Mouse (Mus musculus) MEL (cell line): ENCODE measurements at regions not wholly inside any gene's neighbourhood (a gene's known extent, or its start where the extent isn't known, plus 50 kb on each side); places are given as distances from the start of the nearest gene placed in this dataset.

Experiments used
- DNase-seq: peaks from one replicate; pipeline ENCODE4 v3.0.0; 2011; ENCODE audit warnings: low read depth, low spot score
- H3K27ac ChIP-seq: 2 replicates; pipeline ENCODE4 v1.5.1; 2012; ENCODE audit warnings: low read depth, mild to moderate bottlenecking, control low read depth, low read length, moderate library complexity; ENCODE audit not compliant: control insufficient read depth
- H3K27me3 ChIP-seq, 2 experiments: fragments of 150-350 bp in 1 of 2; sonication (generic) in 1 of 2; 2 replicates each; pipeline ENCODE4 v1.6.1; 2012; ENCODE audit warnings: low read length in 2 of 2, mild to moderate bottlenecking in 2 of 2, improper control_type of control experiment in 1 of 2, moderate library complexity in 1 of 2; ENCODE audit not compliant: insufficient read depth in 2 of 2, control insufficient read depth in 1 of 2
- H3K36me3 ChIP-seq, 2 experiments: 2 replicates each; pipeline ENCODE4 v1.6.1; 2012 to 2014; ENCODE audit warnings: low read length in 2 of 2, improper control_type of control experiment in 1 of 2, inconsistent platforms in 1 of 2, mild to moderate bottlenecking in 1 of 2; ENCODE audit not compliant: insufficient read depth in 2 of 2, control insufficient read depth in 1 of 2
- H3K4me1 ChIP-seq, 2 experiments: fragments of 150-350 bp in 1 of 2; sonication (generic) in 1 of 2; 2 replicates each; pipeline ENCODE4 v1.6.1; 2012; ENCODE audit warnings: low read length in 2 of 2, improper control_type of control experiment in 1 of 2, mild to moderate bottlenecking in 1 of 2; ENCODE audit not compliant: insufficient read depth in 2 of 2, control insufficient read depth in 1 of 2
- H3K4me3 ChIP-seq, 2 experiments: fragments of 150-350 bp in 1 of 2; sonication (generic) in 1 of 2; 2 replicates each; pipeline ENCODE4 v1.5.1; 2012; ENCODE audit warnings: low read depth in 2 of 2, low read length in 2 of 2, mild to moderate bottlenecking in 2 of 2, moderate library complexity in 2 of 2, control low read depth in 1 of 2, improper control_type of control experiment in 1 of 2; ENCODE audit not compliant: control insufficient read depth in 1 of 2, insufficient read depth in 1 of 2
- H3K79me2 ChIP-seq: 2 replicates; pipeline ENCODE4 v1.6.1; 2012; ENCODE audit warnings: mild to moderate bottlenecking, low read length, moderate library complexity; ENCODE audit not compliant: control insufficient read depth, poor library complexity, insufficient read depth
- H3K9ac ChIP-seq: 2 replicates; pipeline ENCODE4 v1.6.1; 2012; ENCODE audit warnings: low read depth, mild to moderate bottlenecking, control low read depth, low read length, moderate library complexity; ENCODE audit not compliant: control insufficient read depth, poor library complexity, severe bottlenecking
- H3K9me3 ChIP-seq: fragments of 150-350 bp; sonication (generic); replicated peaks from 2 replicates; pipeline ENCODE4 v1.6.1; 2012; ENCODE audit warnings: mild to moderate bottlenecking, low read length, improper control_type of control experiment, moderate library complexity; ENCODE audit not compliant: insufficient read depth
- BHLHE40 ChIP-seq: IDR thresholded peaks from 2 replicates; pipeline ENCODE4 v1.6.1; 2012; ENCODE audit warnings: low read depth, mild to moderate bottlenecking, inconsistent platforms, low read length, improper control_type of control experiment, borderline replicate concordance
- CTCF ChIP-seq, 3 experiments: IDR thresholded peaks in 2 of 3; conservative IDR thresholded peaks in 1 of 3; 2 replicates each; pipeline ENCODE4 v1.5.1; 2011 to 2012; ENCODE audit warnings: low read length in 3 of 3, low read depth in 2 of 3, mild to moderate bottlenecking in 2 of 3, improper control_type of control experiment in 1 of 3, inconsistent platforms in 1 of 3, mixed read lengths in 1 of 3, moderate library complexity in 1 of 3; ENCODE audit not compliant: control insufficient read depth in 1 of 3, insufficient read depth in 1 of 3, poor library complexity in 1 of 3, severe bottlenecking in 1 of 3
- GABPA ChIP-seq: IDR thresholded peaks from 2 replicates; pipeline ENCODE4 v1.6.1; 2012; ENCODE audit warnings: low read depth, mild to moderate bottlenecking, inconsistent platforms, low read length, improper control_type of control experiment, moderate library complexity
- GATA1 ChIP-seq: IDR thresholded peaks from 2 replicates; pipeline ENCODE4 v1.6.1; 2011; ENCODE audit warnings: low read depth, low read length, improper control_type of control experiment
- MEF2A ChIP-seq: IDR thresholded peaks from 2 replicates; pipeline ENCODE4 v1.6.1; 2014; ENCODE audit warnings: low read depth, mild to moderate bottlenecking, inconsistent platforms, low read length, improper control_type of control experiment; ENCODE audit not compliant: poor library complexity, insufficient replicate concordance, severe bottlenecking; ENCODE audit errors: extremely low read depth
- MXI1 ChIP-seq: IDR thresholded peaks from 2 replicates; pipeline ENCODE4 v1.6.1; 2011; ENCODE audit warnings: mild to moderate bottlenecking, low read depth, low read length, improper control_type of control experiment
- NRF1 ChIP-seq: IDR thresholded peaks from 2 replicates; pipeline ENCODE4 v1.6.1; 2014; ENCODE audit warnings: low read depth, mild to moderate bottlenecking, inconsistent platforms, low read length, improper control_type of control experiment, moderate library complexity; ENCODE audit not compliant: poor library complexity, insufficient read depth, severe bottlenecking
- POLR2A ChIP-seq, 2 experiments: IDR thresholded peaks; 2 replicates each; pipeline ENCODE4 v1.6.1; 2011 to 2012; ENCODE audit warnings: low read length in 2 of 2, mild to moderate bottlenecking in 2 of 2, control low read depth in 1 of 2, improper control_type of control experiment in 1 of 2, low read depth in 1 of 2, moderate library complexity in 1 of 2; ENCODE audit not compliant: control insufficient read depth in 1 of 2, insufficient read depth in 1 of 2, poor library complexity in 1 of 2
- POLR2AphosphoS2 ChIP-seq: IDR thresholded peaks from 2 replicates; pipeline ENCODE4 v1.6.1; 2011; ENCODE audit warnings: low read length, improper control_type of control experiment
- POLR2AphosphoS5 ChIP-seq: IDR thresholded peaks from 2 replicates; pipeline ENCODE4 v1.6.1; 2012; ENCODE audit warnings: low read depth, borderline replicate concordance, mild to moderate bottlenecking, inconsistent platforms, low read length, moderate library complexity, mixed read lengths
- RAD21 ChIP-seq: IDR thresholded peaks from 2 replicates; pipeline ENCODE4 v1.6.1; 2011; ENCODE audit warnings: mild to moderate bottlenecking, low read depth, low read length, improper control_type of control experiment
- SIN3A ChIP-seq: IDR thresholded peaks from 2 replicates; pipeline ENCODE4 v1.6.1; 2012; ENCODE audit warnings: low read length, improper control_type of control experiment, inconsistent platforms
- SMC3 ChIP-seq: IDR thresholded peaks from 2 replicates; pipeline ENCODE4 v1.6.1; 2011; ENCODE audit warnings: low read depth, low read length, improper control_type of control experiment
- TCF12 ChIP-seq: IDR thresholded peaks from 2 replicates; pipeline ENCODE4 v1.6.1; 2014; ENCODE audit warnings: low read depth, mild to moderate bottlenecking, inconsistent platforms, low read length, improper control_type of control experiment, moderate library complexity
- UBTF ChIP-seq: IDR thresholded peaks from 2 replicates; pipeline ENCODE4 v1.6.1; 2012; ENCODE audit warnings: low read depth, mild to moderate bottlenecking, inconsistent platforms, low read length, improper control_type of control experiment, moderate library complexity, borderline replicate concordance; ENCODE audit not compliant: insufficient read depth
- USF1 ChIP-seq: IDR thresholded peaks from 2 replicates; pipeline ENCODE4 v1.6.1; 2014; ENCODE audit warnings: low read depth, mild to moderate bottlenecking, inconsistent platforms, low read length, improper control_type of control experiment, moderate library complexity
- USF2 ChIP-seq, 2 experiments: IDR thresholded peaks; 2 replicates each; pipeline ENCODE4 v1.6.1; 2011 to 2012; ENCODE audit warnings: improper control_type of control experiment in 2 of 2, low read length in 2 of 2, borderline replicate concordance in 1 of 2, inconsistent platforms in 1 of 2, low read depth in 1 of 2, mild to moderate bottlenecking in 1 of 2; ENCODE audit not compliant: insufficient read depth in 1 of 2
- ZKSCAN1 ChIP-seq: IDR thresholded peaks from 2 replicates; pipeline ENCODE4 v1.6.1; 2012; ENCODE audit warnings: low read depth, mild to moderate bottlenecking, inconsistent platforms, low read length, improper control_type of control experiment, moderate library complexity
- ZMIZ1 ChIP-seq: IDR thresholded peaks from 2 replicates; pipeline ENCODE4 v1.6.1; 2012; ENCODE audit warnings: low read depth, mild to moderate bottlenecking, inconsistent platforms, low read length, improper control_type of control experiment, moderate library complexity
- ZNF384 ChIP-seq: IDR thresholded peaks from 2 replicates; pipeline ENCODE4 v1.6.1; 2012; ENCODE audit warnings: low read depth, mild to moderate bottlenecking, inconsistent platforms, low read length, improper control_type of control experiment

DNA sequence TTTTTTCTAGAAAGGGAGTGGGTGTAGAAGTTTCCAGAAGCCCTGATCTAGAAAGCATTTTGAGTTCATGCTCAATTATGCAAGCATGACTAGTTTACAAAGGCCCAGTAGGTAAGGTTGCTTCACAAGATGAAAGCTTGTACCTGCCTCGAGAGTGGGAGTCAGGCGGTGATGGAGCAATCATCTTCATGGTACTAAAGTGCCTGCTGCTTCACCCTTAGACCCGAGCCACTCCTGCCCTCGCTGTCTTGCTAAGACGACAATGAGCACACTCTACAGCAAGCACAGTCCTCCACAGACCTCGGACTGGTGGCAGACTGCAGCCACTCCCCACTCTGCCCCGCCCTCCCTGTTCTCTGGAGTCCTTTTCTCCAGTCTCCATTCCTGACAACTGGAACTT, 308.3 kb downstream of the Etnk1 start:
- no peak overlapping the region for H3K4me3 ChIP-seq
- no peaks in the 10 kb centered on the region for H3K79me2 ChIP-seq
- H3K27me3 ChIP-seq = no peaks in the 10 kb centered on the region
- peaks cover 0 to 5% of the 10 kb centered on the region in 2 experiments; a peak in 2 of 4 replicates for H3K36me3 ChIP-seq
- H3K9ac ChIP-seq = no peak overlapping the region
- H3K27ac ChIP-seq = no peak overlapping the region
- peaks cover 0 to 8% of the 10 kb centered on the region in 2 experiments; a peak in 1 of 4 replicates for H3K4me1 ChIP-seq
- DNase-seq = no peak
- H3K9me3 ChIP-seq = no peaks in the 10 kb centered on the region
- no peak for TF ChIP-seq SMC3
- no peak for TF ChIP-seq USF1
- TF ChIP-seq GATA1 = no peak
- TF ChIP-seq ZNF384 = no peak
- TF ChIP-seq CTCF (IDR thresholded peaks at IDR 0.05 in 2 of 3, conservative IDR thresholded peaks at IDR 0.05 in 1 of 3; ENCODE audit: control insufficient read depth in 1 of 3, insufficient read depth in 1 of 3, low read depth in 2 of 3, low read length in 3 of 3, poor library complexity in 1 of 3, severe bottlenecking in 1 of 3) = no peak
- TF ChIP-seq MXI1 = no peak
- TF ChIP-seq POLR2AphosphoS2 = no peak
- TF ChIP-seq MEF2A = no peak
- TF ChIP-seq RAD21 = no peak
- TF ChIP-seq UBTF = no peak
- TF ChIP-seq BHLHE40 = no peak
- TF ChIP-seq ZKSCAN1 = no peak
- TF ChIP-seq ZMIZ1 = no peak
- no peak for TF ChIP-seq GABPA
- no peak for TF ChIP-seq POLR2A (IDR thresholded peaks at IDR 0.05; ENCODE audit: control insufficient read depth in 1 of 2, insufficient read depth in 1 of 2, low read depth in 1 of 2, low read length in 2 of 2, poor library complexity in 1 of 2)

DNA sequence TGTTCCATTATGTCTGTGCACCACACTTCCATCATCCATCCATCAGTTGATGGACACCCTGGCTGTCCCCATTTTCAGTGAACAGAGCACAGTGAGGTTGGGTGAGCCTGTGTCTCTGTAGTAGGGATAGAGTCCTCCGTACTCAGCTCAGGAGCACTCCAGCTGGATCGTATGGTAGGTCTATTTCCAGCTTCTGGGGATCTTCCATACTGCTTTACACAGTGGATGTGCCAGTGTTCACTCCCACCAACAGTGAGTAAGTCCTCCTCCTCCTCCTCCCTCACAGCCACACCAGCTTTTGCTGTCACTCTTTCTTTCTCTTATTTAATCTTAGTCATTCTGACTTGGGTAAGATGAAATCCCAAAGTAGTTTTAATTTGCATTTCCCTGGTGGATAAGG, 310.4 kb downstream of the Etnk1 start:
- Histone ChIP-seq H3K9ac (no peak overlapping the region), H3K36me3 (peaks cover 0 to 5% of the 10 kb centered on the region in 2 experiments; a peak in 2 of 4 replicates), H3K27me3 (no peaks in the 10 kb centered on the region), H3K27ac (no peak overlapping the region), H3K4me1 (peaks cover 0 to 8% of the 10 kb centered on the region in 2 experiments; a peak in 1 of 4 replicates)
- DNase-seq = no peak
- TF ChIP-seq POLR2AphosphoS5 = no peak
- TF ChIP-seq NRF1 = no peak
- no peak for TF ChIP-seq USF2 (IDR thresholded peaks at IDR 0.05; ENCODE audit: borderline replicate concordance in 1 of 2, insufficient read depth in 1 of 2, low read depth in 1 of 2, low read length in 2 of 2)
- no peak for TF ChIP-seq ZKSCAN1
- TF ChIP-seq ZNF384 = no peak
- no peak for TF ChIP-seq TCF12
- no peak for TF ChIP-seq SIN3A
- TF ChIP-seq, all 39 proteins: peak for 0
- Histone ChIP-seq H3K9me3 (no peaks in the 10 kb centered on the region), H3K79me2 (no peaks in the 10 kb centered on the region), H3K4me3 (no peak overlapping the region)
